Mouse (Mus musculus) skeletal muscle tissue, adult 2 months (tissue): ENCODE measurements around the gene Tap2.

Experiments
- DNase-seq: peaks from one replicate; pipeline ENCODE4 v3.0.0-alpha.2; 2012; ENCODE audit warnings: low read depth, low spot score

Tap2 gene

DNA sequence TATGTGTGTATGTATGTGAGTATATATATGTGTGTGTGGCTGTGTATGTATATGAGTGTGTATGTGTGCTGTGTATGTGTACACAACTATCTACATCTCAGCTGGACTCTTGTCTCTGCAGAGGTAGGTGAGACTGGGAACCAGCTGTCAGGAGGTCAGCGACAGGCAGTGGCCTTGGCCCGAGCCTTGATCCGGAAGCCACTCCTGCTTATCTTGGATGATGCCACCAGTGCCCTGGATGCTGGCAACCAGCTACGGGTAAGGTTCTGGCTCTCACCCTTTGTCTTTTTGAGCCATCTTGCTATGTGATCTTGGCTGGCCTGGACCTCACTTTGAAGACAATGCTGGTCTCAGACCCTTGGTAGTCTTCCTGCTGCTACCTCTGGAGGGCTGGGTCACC lies 8.6 kb upstream of the Tap2 start:
- DNase-seq: no peak

DNA sequence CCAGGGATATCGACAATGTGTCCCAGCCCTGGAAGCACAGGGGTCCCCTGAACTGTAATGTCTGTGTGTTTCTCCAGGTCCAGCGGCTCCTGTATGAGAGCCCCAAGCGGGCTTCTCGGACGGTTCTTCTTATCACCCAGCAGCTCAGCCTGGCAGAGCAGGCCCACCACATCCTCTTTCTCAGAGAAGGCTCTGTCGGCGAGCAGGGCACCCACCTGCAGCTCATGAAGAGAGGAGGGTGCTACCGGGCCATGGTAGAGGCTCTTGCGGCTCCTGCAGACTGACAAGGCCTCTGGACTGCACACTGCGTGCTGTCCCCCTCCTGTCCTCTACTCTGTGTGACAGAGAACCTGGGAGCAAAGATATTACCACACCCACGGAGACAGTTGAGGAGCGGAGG lies 6.8 kb upstream of the Tap2 start:
- DNase-seq: no peak

GRCm38 (mm10) chr17:34196941-34197894 lies 6.1 kb upstream of the Tap2 start, which contains the start of gene Psmb8:
Psmb8 (plus strand) TSS chr17:34197721.
- peak; percentile 83 for DNase-seq

GRCm38 (mm10) chr17:34197904-34198520 lies 5.3 kb upstream of the Tap2 start:
- no peak for DNase-seq

DNA sequence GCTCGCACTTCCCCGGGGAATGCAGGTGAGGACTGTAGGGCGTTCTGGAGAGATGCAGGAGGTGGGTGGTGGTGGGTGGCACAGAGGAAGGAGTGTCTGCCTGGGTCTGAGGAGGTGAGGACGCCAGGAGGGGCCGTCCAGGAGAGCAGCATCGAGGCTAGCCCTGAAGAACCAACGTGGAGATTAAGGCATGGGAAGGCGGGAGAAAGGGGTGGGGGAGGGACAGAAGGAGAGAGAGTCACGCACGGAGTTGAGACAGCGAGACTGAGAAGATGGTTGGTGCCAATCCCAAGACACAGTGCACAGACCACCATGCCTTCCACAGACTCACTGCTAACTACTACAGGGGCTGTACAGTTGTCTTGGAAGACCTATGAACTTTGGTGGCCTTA lies 4.8 kb upstream of the Tap2 start:
- DNase-seq: no peak

DNA sequence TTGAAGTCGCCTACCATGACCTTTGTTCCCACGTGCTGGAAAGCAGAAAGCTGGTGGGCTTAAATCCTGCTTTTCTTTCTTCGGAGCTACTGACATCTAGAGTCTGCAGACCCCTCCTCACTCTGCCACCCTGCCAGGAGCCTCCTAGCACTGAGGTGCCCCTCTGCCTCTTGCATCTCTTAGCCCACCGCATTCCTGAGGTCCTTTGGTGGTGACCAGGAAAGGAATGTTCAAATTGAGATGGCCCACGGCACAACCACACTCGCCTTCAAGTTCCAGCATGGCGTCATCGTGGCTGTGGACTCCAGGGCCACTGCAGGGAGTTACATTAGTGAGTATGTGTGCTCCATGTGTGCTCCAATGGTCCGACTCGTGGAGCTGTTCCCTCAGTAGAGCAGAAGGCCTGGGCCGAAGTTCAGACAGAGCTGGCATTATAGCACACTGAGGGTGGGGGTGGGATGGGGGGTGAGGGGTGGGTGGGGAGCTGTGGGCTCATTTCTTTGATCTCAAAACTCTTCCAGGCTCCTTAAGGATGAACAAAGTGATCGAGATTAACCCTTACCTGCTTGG lies 4.2 kb upstream of the Tap2 start:
- no peak for DNase-seq

DNA sequence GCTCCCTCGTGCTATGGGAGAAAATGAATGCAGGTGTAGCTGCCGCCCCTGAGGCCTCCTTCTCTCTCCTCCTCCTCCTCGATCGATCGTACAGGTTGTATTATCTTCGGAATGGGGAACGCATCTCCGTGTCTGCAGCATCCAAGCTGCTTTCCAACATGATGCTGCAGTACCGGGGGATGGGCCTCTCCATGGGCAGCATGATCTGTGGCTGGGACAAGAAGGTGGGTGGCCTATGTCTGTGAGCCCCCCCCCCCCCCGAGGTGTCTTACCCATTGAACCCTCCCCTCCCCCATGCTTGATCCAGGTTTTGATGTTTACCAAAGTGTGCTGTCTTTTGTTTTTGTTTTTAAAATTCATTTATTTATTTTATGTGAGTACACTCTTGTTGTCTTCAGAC lies 3.3 kb upstream of the Tap2 start:
- no peak for DNase-seq

DNA sequence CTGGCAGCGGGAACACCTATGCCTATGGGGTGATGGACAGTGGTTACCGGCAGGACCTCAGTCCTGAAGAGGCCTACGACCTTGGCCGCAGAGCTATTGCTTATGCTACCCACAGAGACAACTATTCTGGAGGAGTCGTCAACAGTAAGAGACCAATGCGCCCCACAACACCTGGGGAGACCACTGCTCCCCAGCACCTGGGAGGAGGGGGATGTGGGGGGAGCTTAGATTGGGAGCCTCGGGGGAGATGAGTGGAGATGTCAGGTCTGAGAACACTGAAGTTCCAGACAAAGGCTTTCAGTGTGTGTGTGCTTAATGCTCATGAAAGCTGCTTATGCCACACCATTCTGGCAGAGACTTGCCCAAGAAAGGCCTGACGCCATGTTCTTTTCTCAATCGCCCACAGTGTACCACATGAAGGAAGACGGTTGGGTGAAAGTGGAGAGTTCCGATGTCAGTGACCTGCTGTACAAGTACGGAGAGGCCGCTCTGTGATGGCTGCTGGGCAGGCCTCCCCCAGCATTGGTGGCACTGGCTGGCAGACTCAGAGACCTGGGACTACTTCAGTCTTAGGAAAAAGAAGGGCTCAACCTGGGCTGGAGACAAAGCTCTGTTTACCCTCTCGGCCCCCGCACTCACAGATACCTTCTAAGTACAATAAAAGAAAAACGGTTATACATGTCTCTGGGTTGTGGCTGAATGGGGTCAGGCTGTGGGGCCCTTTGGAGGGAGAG lies 2.4 kb upstream of the Tap2 start:
- DNase-seq: no peak

DNA sequence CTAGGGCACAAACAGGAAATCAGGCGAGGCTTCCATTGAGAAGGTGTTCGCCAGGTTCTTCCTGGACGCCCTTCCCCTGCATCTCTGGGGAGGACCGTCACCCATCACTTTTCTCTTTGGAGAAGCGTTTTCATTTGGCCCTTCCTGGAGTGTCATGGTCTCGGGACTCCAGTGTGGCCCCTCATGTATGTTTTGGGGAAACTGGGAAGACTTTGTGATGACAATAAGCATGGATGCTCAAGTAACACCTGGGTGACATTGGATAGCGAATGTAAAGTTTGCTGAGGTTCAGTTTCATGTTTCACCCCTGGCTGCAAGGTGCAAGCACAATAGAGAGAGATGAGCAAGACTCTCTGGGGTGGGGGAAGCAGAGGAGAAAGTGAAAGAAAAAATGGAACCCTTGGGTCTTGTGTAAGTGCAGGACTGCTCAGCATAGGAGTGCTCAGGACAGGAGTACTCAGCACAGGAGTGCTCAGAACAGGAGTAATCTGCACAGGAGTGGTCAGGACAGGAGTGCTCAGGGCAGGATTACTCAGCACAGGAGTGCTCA lies 1.7 kb upstream of the Tap2 start:
- DNase-seq: no peak

DNA sequence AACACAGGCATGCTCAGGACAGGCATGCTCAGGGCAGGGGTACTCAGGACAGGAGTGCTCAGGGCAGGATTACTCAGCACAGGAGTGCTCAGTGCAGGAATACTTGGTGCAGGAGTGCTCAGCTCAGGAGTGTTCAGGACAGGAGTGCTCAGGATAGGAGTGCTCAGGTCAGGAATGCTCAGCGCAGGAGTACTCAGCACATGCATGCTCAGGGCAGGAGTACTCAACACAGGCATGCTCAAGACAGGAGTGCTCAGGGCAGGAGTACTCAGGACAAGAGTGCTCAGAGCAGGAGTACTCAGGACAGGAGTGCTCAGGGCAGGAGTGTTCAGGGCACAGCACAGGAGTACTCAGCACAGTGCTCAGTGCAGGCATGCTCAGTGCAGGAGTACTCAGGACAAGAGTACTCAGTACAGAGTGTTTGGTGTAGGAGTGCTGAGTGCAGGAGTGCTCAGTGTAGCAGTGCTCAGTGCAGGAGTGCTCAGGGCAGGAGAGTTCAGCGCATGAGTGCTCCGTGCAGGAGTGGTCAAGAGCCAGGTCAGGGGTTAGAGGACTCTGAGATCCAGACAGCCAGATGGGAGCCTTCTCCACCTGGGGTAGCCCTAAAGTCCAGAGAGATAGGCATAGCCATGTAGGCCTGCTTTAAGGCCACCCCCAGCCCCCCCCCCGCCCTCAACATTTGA lies 426 bp upstream of the Tap2 start:
- DNase-seq: no peak

DNA sequence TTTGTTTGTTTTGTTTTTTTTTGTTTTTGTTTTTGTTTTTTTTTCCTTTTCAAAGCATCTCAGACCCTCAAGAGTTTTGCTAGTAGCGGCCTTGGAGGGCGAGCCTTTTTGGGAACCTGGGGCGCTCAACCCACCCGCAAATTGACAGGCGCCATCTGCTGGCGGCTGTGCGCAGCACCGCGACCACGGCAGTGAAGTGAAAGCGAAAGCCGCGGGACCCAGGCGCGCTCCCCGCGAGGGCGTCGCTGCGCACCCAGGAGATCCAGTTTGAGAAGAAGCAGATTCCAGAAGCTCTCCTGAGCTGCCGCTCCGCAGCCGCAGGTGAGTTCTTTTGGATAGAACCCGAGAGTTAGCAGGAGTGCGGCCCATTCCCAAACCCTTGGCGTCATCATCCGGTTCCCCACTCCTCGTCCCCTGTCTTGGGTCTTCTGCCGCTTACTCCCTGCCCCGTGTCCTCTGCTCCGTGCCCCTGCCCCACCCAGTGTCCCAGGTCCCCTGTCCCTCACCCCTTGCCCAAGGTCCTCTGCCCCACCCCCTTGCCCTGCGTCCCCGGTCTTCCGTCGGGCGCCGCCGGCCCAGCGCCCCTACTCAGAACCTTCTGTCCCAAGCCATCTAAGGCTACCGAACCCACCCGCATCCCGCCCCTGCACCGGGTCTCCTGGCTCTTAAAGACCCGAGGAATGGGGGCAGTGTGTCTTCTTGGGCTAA lies 1.1 kb downstream of the Tap2 start:
- peak; percentile 70 for DNase-seq

GRCm38 (mm10) chr17:34205021-34205745 lies 1.9 kb downstream of the Tap2 start:
- no peak for DNase-seq

DNA sequence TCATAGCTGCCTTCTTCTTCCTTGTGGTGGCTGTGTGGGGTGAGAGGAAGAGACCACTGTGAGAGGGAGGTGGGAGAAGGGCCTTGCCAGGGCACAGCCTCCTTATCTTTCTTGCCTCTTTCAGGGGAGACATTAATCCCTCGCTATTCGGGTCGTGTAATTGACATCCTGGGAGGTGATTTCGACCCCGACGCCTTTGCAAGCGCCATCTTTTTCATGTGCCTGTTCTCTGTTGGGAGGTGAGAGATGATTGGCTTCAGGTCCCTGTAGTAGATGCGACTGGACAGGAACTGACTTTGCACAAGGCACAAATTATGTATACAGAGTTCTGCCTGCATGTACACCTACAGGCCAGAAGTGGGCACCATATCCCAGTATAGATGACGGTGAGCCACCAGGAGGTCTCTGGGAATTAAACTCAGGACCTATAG lies 2.4 kb downstream of the Tap2 start:
- no peak for DNase-seq

DNA sequence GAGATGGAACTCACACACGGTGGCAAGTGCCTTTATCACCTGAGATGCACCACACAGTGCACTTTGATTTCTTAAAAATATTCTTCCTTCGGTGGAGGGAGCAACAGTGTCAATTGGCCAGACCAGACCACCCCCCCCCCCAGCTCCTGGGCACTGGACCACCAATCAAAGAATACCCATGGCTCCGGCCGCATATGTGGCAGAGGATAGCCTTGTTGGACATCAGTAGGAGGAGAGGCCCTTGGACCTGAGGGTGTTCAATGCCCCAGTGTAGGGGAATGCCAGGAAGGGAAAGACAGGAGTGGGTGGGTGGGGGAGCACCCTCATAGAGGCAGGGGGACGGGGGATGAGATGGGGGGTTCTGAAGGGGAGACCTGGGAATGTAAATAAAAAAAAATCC lies 3.4 kb downstream of the Tap2 start:
- no peak for DNase-seq

GRCm38 (mm10) chr17:34207456-34207855 lies 4.1 kb downstream of the Tap2 start:
- DNase-seq: no peak

DNA sequence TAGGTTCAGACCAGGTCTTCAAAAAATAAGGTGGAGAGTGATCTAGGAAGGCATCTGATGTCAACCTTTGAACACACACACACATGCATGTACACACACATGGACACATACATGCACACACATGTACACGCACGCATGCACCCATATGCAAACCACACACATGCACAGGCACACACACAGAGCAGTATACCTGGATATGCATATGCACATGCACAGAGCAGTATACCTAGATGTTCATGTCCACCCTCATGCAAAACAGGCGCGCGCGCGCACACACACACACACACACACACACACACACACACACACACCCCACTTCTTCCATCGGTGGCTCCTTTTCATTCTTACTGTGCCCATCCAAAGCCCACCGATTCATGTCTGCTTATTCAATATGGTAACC lies 4.5 kb downstream of the Tap2 start:
- DNase-seq: no peak

- no peak for DNase-seq
Observed at GRCm38 (mm10) chr17:34208421-34208820, 5.1 kb downstream of the Tap2 start.

- DNase-seq: no peak
Observed at GRCm38 (mm10) chr17:34209680-34210079, 6.4 kb downstream of the Tap2 start.

GRCm38 (mm10) chr17:34210599-34210998 lies 7.3 kb downstream of the Tap2 start:
- DNase-seq: no peak
